Mouse (Mus musculus) G1E (cell line): ENCODE measurements around the gene Ccl25. TPM values are rescaled to one million over a fixed set of nuclear protein-coding genes. Genes with fewer than 3 reads are reported as not detected.

Experiments used
- ATAC-seq: 2 replicates; pipeline ENCODE4 v1.8.0; 2016; ENCODE audit warnings: mild to moderate bottlenecking; ENCODE audit not compliant: insufficient number of reproducible peaks, poor library complexity, low FRiP score, severe bottlenecking; ENCODE audit errors: extremely low read depth
- DNase-seq: peaks from one replicate; pipeline ENCODE4 v3.0.0; 2012; ENCODE audit warnings: low spot score
- H3K27me3 ChIP-seq: 2 replicates; pipeline ENCODE4 v1.6.1; 2012; ENCODE audit warnings: mild to moderate bottlenecking, low read length, inconsistent platforms; ENCODE audit not compliant: insufficient read depth
- H3K36me3 ChIP-seq: replicated peaks from 2 replicates; pipeline ENCODE3; 2012; ENCODE audit warnings: mild to moderate bottlenecking, inconsistent platforms
- H3K4me1 ChIP-seq: 2 replicates; pipeline ENCODE4 v1.6.1; 2012; ENCODE audit warnings: low read depth, low read length, inconsistent platforms, mixed read lengths; ENCODE audit not compliant: insufficient read depth
- H3K4me3 ChIP-seq: 2 replicates; pipeline ENCODE4 v1.5.1; 2012; ENCODE audit warnings: low read depth, mild to moderate bottlenecking, inconsistent platforms, low read length, moderate library complexity, mixed read lengths
- H3K9me3 ChIP-seq: replicated peaks from 2 replicates; pipeline ENCODE4 v1.6.1; 2012; ENCODE audit warnings: inconsistent platforms
- CTCF ChIP-seq: IDR thresholded peaks from 2 replicates; pipeline ENCODE4 v1.5.1; 2012; ENCODE audit warnings: low read depth, low read length, inconsistent platforms, mixed read lengths
- GATA1 ChIP-seq: IDR thresholded peaks from 2 replicates; pipeline ENCODE4 v1.6.1; 2012; ENCODE audit warnings: borderline replicate concordance, low read length, inconsistent platforms, mixed read lengths
- GATA2 ChIP-seq: IDR thresholded peaks from 2 replicates; pipeline ENCODE4 v1.6.1; 2012; ENCODE audit warnings: low read depth, low read length, inconsistent platforms, borderline replicate concordance
- POLR2AphosphoS5 ChIP-seq: IDR thresholded peaks from 2 replicates; pipeline ENCODE4 v1.6.1; 2012; ENCODE audit warnings: low read depth, low read length, inconsistent platforms; ENCODE audit not compliant: insufficient replicate concordance
- TAL1 ChIP-seq: conservative IDR thresholded peaks from 2 replicates; pipeline ENCODE4 v1.6.1; 2012; ENCODE audit warnings: low read depth, low read length, inconsistent platforms, mixed read lengths
- polyA plus RNA-seq: library from polyadenylated mRNA; stranded (reverse); fragments of >175 nt; gene quantifications from 2 replicates; pipeline ENCODE4 v1.2.3, GENCODE M21; 2012
- total RNA-seq, 2 experiments: library from RNA; stranded (forward) in 1 of 2; stranded (reverse) in 1 of 2; fragments of 200-1000 nt in 1 of 2; fragments of >200 nt in 1 of 2; fragmentation: Nextera tagmentation in 1 of 2; gene quantifications; 2 replicates each; pipeline ENCODE4 v1.2.3; 2014 to 2017

Gene Ccl25
- 64.9 and 69.3 TPM in 2 replicates for total RNA-seq (2014; fragmentation: Nextera tagmentation)
- total RNA-seq (2017), result 16.0 and 18.1 TPM in 2 replicates
- 1.1 and 1.9 TPM in 2 replicates for polyA plus RNA-seq

DNA sequence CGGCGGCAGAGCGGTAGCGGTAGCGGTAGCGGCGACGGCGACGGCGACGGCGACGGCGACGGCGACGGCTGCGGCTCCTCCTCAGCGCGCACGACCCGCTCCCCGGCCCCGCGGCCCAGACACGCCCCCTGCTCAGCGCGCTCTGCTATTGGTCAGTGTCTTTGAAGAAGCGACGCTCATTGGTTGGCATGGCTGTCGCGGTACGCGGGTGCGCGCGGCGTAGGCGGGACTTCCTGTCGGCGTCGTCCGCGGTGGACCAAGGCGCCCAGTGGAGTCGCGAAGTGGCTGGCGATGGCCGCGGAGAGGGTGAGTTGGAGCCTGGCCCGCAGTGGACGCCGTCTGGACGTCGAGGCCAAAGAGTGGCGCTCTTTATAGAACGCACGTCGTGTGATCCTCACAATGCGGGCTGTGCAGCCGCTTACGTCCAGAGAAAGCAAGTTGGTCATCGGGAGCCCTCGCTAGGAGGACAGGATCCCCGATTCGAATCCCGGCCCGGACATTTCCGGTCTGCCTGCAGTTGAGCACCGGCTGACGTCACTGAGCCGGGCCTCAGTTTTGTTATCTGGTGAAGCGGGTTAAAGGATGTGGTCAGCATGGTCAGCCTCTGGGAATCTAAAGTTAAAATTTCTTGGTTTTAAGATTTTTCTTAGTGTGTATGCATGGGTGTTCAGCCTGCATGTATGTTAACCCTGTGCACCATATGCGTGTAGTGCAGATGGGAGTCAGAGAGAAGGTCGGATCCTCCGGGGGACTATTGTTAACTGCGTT lies at the start of gene Ccl25, which contains the start of gene Elavl1:
Ccl25 (plus strand) TSS at position 228 of the 768 bp plus-strand sequence.
Elavl1 (minus strand) TSS at position 431 of the 768 bp plus-strand sequence.
- peak within 1 kb of the TSS; percentile 86 for H3K4me3 ChIP-seq
- TF ChIP-seq GATA1 (no peak), CTCF (no peak), POLR2AphosphoS5 (no peak), TAL1 (no peak), GATA2 (no peak)
- H3K9me3 ChIP-seq, result no peaks in the 10 kb centered on the region
- DNase-seq (peak; percentile 97), ATAC-seq (peak; percentile 84)
- H3K27me3 ChIP-seq, result no peaks in the 10 kb centered on the region
- peaks cover 70% of the 10 kb centered on the region for H3K4me1 ChIP-seq
- H3K36me3 ChIP-seq, result peaks cover 66% of the 10 kb centered on the region

DNA sequence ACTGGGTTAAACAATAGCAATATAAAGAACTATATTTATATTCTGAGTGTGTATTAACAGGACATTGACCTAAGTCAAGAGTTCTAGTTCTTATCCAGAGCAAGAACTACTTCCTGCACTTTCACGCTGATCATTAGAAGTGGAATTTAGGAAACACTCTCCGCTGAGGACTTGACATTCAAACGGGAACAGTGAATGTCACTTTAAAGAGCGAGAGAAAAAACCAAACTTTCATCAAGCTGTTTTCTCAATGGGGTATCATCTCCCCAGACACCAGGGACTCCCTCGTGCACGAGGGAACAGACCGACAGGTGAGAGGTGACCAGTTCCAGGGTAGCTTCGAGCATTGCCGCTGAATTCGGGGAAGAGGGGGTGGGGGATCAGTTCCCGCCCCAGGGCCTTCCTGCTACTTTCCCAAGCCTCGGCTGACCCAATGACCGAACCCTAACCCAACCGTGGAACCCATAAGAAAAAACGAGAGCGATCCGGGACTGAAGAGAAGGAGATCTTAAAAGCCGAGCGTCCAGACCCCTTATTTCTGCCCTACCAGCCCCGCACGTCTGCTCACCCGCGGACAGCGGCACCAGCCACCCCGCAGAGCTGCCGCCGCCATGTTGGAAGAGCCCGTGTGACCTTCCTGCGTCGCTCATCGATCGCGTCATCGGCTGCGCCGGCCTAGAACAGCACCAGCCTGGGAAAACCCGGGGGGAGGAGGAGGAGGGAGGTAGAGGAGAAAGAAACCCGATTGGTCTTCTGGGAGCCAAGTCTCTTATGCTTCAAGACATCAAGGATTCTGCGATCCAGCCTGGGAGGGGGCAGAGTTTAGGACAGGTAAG lies 49.5 kb upstream of the Ccl25 start, which contains the start of gene Timm44:
Timm44 (minus strand) TSS at position 639 of the 836 bp plus-strand sequence.
- ATAC-seq, result peak; percentile 95

DNA sequence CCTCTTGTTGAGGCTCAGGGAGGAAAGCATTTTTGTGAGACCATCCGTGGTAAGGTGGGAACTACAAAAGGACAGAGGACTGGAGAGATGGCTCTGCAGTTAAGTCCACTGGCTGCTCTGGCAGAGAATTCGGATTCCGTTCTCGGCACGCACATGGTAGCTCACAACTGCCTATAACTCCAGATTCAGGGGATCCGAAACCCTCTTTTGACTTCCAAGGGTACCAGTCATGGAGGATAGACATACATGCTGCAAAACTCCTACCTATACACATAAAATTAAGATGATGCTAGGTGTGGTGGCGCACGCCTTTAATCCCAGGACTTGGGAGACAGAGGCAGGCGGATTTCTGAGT lies 48.9 kb upstream of the Ccl25 start:
- Histone ChIP-seq H3K36me3 (peaks cover 31% of the 10 kb centered on the region), H3K27me3 (no peaks in the 10 kb centered on the region), H3K9me3 (no peaks in the 10 kb centered on the region), H3K4me3 (peak overlapping the region; percentile 87), H3K4me1 (peaks cover 32% of the 10 kb centered on the region)
- DNase-seq (no peak), ATAC-seq (no peak)
- TF ChIP-seq GATA1, result no peak
- no peak for TF ChIP-seq POLR2AphosphoS5
- no peak for TF ChIP-seq GATA2
- no peak for TF ChIP-seq CTCF
- no peak for TF ChIP-seq TAL1

More for the DNA sequence above, 49.5 kb upstream of the Ccl25 start, which contains the start of gene Timm44:
- H3K4me1 ChIP-seq, result peaks cover 32% of the 10 kb centered on the region
- peak; percentile 87 for DNase-seq
- H3K27me3 ChIP-seq, result no peaks in the 10 kb centered on the region
- H3K4me3 ChIP-seq, result peak within 1 kb of the TSS; percentile 87
- TF ChIP-seq CTCF (no peak), GATA1 (no peak), POLR2AphosphoS5 (no peak), GATA2 (no peak), TAL1 (no peak)
- peaks cover 35% of the 10 kb centered on the region for H3K36me3 ChIP-seq
- no peaks in the 10 kb centered on the region for H3K9me3 ChIP-seq

DNA sequence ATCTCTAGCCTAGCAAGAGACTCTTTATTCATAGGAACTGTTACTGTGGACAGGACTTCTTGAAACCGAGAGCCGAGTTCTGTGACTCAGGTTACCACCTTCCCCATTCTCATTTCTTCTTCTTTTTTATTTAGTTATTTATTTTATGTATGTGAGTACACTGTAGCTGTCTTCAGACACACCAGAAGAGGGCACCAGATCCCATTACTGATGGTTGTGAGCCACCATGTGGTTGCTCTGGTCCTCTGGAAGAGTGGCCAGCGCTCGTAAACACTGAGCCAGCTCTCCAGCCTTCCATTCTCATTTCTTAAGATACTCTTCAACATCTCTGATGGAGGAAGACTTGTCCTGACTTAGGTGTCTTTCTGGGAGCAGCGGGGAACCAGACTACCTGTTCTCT lies 32.3 kb upstream of the Ccl25 start:
- ATAC-seq, result no peak
- Histone ChIP-seq H3K4me3 (no peak overlapping the region), H3K36me3 (peaks cover 94% of the 10 kb centered on the region), H3K9me3 (no peaks in the 10 kb centered on the region), H3K27me3 (no peaks in the 10 kb centered on the region), H3K4me1 (no peaks in the 10 kb centered on the region; the same call in 1 of the 2 replicates)
- no peak for DNase-seq
- TF ChIP-seq GATA2 (no peak), POLR2AphosphoS5 (no peak), GATA1 (no peak), TAL1 (no peak), CTCF (no peak)

DNA sequence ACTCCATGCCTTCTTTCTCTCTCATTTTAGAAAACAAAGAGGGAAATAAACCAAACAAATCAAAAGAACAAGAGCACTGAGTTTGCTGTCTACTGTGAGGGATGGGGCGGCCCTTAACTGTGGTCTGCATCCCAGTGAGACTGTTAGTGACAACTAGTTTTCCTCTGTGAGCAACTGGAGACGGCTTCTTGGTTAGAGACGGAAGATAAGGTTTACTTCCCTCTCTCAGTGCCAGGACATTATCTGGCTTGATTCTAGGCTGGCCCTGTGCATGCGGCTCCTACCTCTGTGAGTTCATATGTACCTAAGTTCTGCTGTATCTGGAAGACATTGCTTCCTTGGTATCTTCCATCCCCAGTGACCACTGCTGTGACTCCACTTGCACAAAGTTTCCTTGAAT lies 27.2 kb upstream of the Ccl25 start:
- no peak overlapping the region for H3K4me3 ChIP-seq
- H3K36me3 ChIP-seq, result peaks cover 95% of the 10 kb centered on the region
- H3K4me1 ChIP-seq, result peaks cover 13% of the 10 kb centered on the region; the same call in 1 of the 2 replicates
- no peak for ATAC-seq
- TF ChIP-seq GATA2 (no peak), POLR2AphosphoS5 (no peak), GATA1 (no peak), TAL1 (no peak), CTCF (no peak)
- DNase-seq, result no peak
- no peaks in the 10 kb centered on the region for H3K9me3 ChIP-seq
- H3K27me3 ChIP-seq, result no peaks in the 10 kb centered on the region

DNA sequence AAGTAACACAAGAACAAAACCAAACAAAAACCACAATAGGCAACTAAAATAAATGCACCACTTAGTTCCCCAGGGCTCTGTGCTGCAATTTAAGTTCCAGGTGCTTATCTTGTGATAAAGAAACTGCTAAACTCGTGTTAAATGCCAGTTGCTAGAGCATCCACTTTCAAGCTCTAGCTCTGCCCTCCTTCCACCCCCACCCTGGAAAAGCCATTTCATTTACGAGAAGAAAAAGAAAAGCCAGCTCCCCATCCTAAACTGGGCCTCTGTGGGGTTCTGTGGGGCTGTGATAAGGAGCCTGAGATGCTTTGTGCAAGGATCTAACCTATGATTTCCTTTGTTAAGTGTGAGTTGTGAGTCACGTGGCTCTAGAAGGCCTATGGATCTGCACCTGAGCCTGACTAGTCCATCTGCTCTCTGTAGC lies 20.9 kb upstream of the Ccl25 start:
- peak; percentile 90 for ATAC-seq
- H3K27me3 ChIP-seq, result no peaks in the 10 kb centered on the region
- peaks cover 60% of the 10 kb centered on the region for H3K4me1 ChIP-seq
- TF ChIP-seq TAL1 (peak; percentile 66), GATA1 (no peak), GATA2 (no peak), CTCF (no peak), POLR2AphosphoS5 (no peak)
- no peaks in the 10 kb centered on the region for H3K9me3 ChIP-seq
- peak; percentile 16 for DNase-seq
- peaks cover 95% of the 10 kb centered on the region for H3K36me3 ChIP-seq
- no peak overlapping the region for H3K4me3 ChIP-seq
